Mouse (Mus musculus) heart, postnatal 0 days (tissue): ENCODE measurements around the gene Plce1.

ENCODE experiments used
- CTCF ChIP-seq: IDR thresholded peaks from 2 replicates; pipeline ENCODE4 v1.5.1; 2016; ENCODE audit warnings: antibody characterized with exemption, control low read depth, low read depth
- EP300 ChIP-seq: IDR thresholded peaks from 2 replicates; pipeline ENCODE4 v1.6.1; 2016; ENCODE audit warnings: antibody characterized with exemption, low read depth

- TF ChIP-seq CTCF (no peak), EP300 (no peak)
Observed at GRCm38 (mm10) chr19:38485779-38486555, 5.1 kb downstream of the Plce1 start.
